Mouse (Mus musculus): ENCODE results near the gene Rabggta. TPM values are rescaled to one million over a fixed set of nuclear protein-coding genes. Genes with fewer than 3 reads are reported as not detected.

Rabggta gene
- polyA plus RNA-seq, 1 experiment from 2014 or later = 65.1 TPM

GRCm38 (mm10) chr14:55713007-55713728 lies 8.9 kb downstream of the Rabggta start:
- H3K27me3 ChIP-seq (ENCODE audit: control insufficient read depth, insufficient read depth, low read depth, low read length) = peaks cover 7% of the 10 kb centered on the region
- no peak overlapping the region for H3K4me2 ChIP-seq (ENCODE audit: low read length)
- no peak for ATAC-seq
- H3K4me3 ChIP-seq (ENCODE audit: low read depth, low read length) = no peak overlapping the region
- H3K9me3 ChIP-seq (replicated peaks; ENCODE audit: control insufficient read depth, low read length, poor library complexity, severe bottlenecking) = no peaks in the 10 kb centered on the region
- H3K4me1 ChIP-seq (ENCODE audit: control insufficient read depth, insufficient read depth, low read length) = no peaks in the 10 kb centered on the region
- H3K27ac ChIP-seq (ENCODE audit: low read length) = no peak overlapping the region
- peaks cover 9% of the 10 kb centered on the region; the same call in 1 of the 2 replicates for H3K36me3 ChIP-seq (ENCODE audit: control insufficient read depth, insufficient read depth, low read length)
- H3K9ac ChIP-seq (ENCODE audit: low read depth, low read length) = no peak overlapping the region
- 14% methylated on average over 24 of the region's 25 CpGs for WGBS

DNA sequence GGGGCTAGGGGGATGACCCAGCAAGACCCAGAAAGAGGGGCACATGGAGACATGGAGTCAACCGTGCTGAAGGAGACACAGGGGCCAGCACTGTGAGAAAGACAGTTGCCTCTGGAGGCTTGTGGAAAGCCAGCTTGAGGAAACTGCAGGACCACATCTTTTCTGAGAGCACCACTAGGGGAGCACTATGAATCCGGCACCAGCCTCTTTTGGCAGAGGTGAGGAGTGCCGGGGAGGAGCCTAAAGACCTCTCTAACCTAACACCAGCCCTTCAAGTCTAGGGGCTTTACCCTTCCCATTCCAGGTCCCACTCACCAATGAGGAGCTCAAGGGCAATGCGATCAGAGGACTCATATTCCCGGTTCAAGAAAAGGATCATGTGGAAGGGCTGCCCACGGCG lies 10.3 kb downstream of the Rabggta start:
- Histone ChIP-seq H3K36me3 (ENCODE audit: control insufficient read depth, insufficient read depth, low read length) (peaks cover under 1% of the 10 kb centered on the region; the same call in 1 of the 2 replicates), H3K9me3 (replicated peaks; ENCODE audit: control insufficient read depth, low read length, poor library complexity, severe bottlenecking) (no peaks in the 10 kb centered on the region), H3K4me2 (ENCODE audit: low read length) (no peak overlapping the region), H3K27ac (ENCODE audit: low read length) (no peak overlapping the region), H3K9ac (ENCODE audit: low read depth, low read length) (no peak overlapping the region), H3K27me3 (ENCODE audit: control insufficient read depth, insufficient read depth, low read depth, low read length) (peaks cover 7% of the 10 kb centered on the region), H3K4me1 (ENCODE audit: control insufficient read depth, insufficient read depth, low read length) (no peaks in the 10 kb centered on the region), H3K4me3 (ENCODE audit: low read depth, low read length) (no peak overlapping the region)
- ATAC-seq = no peak
- WGBS = 83% methylated on average over 7 of the region's 7 CpGs

- Histone ChIP-seq H3K9ac (ENCODE audit: low read depth, low read length) (no peak overlapping the region), H3K9me3 (replicated peaks; ENCODE audit: control insufficient read depth, low read length, poor library complexity, severe bottlenecking) (no peaks in the 10 kb centered on the region), H3K4me1 (ENCODE audit: control insufficient read depth, insufficient read depth, low read length) (no peaks in the 10 kb centered on the region), H3K27me3 (ENCODE audit: control insufficient read depth, insufficient read depth, low read depth, low read length) (peaks cover 7% of the 10 kb centered on the region), H3K4me3 (ENCODE audit: low read depth, low read length) (no peak overlapping the region), H3K4me2 (ENCODE audit: low read length) (no peak overlapping the region), H3K36me3 (ENCODE audit: control insufficient read depth, insufficient read depth, low read length) (no peaks in the 10 kb centered on the region), H3K27ac (ENCODE audit: low read length) (no peak overlapping the region)
- WGBS = 86% methylated on average over 4 of the region's 4 CpGs
- ATAC-seq = no peak
These were observed 12.6 kb downstream of the Rabggta start for GRCm38 (mm10) chr14:55709509-55709908.

DNA sequence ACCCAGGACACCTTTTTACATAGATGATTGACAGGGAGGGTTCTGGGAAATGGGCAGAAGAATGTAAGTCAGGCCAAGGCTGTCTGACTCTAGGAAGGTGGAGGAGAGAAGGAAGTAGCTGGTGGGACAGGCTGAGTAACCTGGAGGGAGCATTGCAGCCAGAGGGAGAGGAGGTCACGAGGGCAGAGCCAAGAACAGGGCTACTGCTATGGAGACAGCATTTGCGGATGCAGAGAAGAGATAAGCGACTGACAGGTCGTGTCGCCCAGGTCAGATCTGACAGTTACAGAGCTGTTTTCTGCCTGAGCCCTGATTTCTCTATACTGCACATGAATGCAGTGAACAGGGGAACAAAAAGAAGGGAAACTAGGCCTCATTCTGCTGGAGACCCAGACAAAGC lies 14.7 kb downstream of the Rabggta start:
- no peak overlapping the region for H3K4me2 ChIP-seq (ENCODE audit: low read length)
- no peak overlapping the region for H3K9ac ChIP-seq (ENCODE audit: low read depth, low read length)
- no peaks in the 10 kb centered on the region for H3K9me3 ChIP-seq (replicated peaks; ENCODE audit: control insufficient read depth, low read length, poor library complexity, severe bottlenecking)
- no peaks in the 10 kb centered on the region for H3K27me3 ChIP-seq (ENCODE audit: control insufficient read depth, insufficient read depth, low read depth, low read length)
- no peak overlapping the region for H3K4me3 ChIP-seq (ENCODE audit: low read depth, low read length)
- no peaks in the 10 kb centered on the region for H3K4me1 ChIP-seq (ENCODE audit: control insufficient read depth, insufficient read depth, low read length)
- no peak overlapping the region for H3K27ac ChIP-seq (ENCODE audit: low read length)
- no peak for ATAC-seq
- 82% methylated on average over 5 of the region's 5 CpGs for WGBS
- no peaks in the 10 kb centered on the region for H3K36me3 ChIP-seq (ENCODE audit: control insufficient read depth, insufficient read depth, low read length)

DNA sequence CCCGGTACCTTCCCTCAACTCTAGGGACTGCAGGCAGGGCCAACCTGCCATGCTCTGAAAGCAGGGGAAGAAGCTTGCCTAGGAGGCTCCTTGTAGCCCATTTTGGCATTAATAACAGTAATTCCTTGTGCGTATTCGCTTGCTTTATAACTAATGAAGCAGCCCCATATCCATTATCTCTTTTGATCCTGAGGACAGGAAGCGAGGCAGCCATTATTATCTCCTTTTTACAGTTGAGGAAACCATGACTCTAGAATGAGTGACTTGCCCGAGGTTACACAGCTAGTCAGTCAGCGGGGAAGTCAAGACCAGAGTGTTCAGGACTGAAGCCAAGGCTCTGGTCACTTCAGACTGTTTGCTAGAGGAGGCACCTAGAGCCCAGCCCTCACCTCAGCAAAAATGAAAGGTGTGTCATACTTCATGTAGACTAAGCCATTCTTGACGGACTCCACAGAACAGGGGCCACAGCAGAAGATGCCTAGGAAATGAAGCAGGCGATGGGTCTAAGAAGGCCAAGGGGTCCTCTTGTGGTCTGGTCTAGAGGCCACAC lies 15.9 kb downstream of the Rabggta start:
- Histone ChIP-seq H3K36me3 (ENCODE audit: control insufficient read depth, insufficient read depth, low read length) (no peaks in the 10 kb centered on the region), H3K4me3 (ENCODE audit: low read depth, low read length) (no peak overlapping the region), H3K27me3 (ENCODE audit: control insufficient read depth, insufficient read depth, low read depth, low read length) (no peaks in the 10 kb centered on the region), H3K27ac (ENCODE audit: low read length) (no peak overlapping the region), H3K4me1 (ENCODE audit: control insufficient read depth, insufficient read depth, low read length) (no peaks in the 10 kb centered on the region), H3K4me2 (ENCODE audit: low read length) (no peak overlapping the region), H3K9me3 (replicated peaks; ENCODE audit: control insufficient read depth, low read length, poor library complexity, severe bottlenecking) (no peaks in the 10 kb centered on the region), H3K9ac (ENCODE audit: low read depth, low read length) (no peak overlapping the region)
- no peak for ATAC-seq
- 91% methylated on average over 8 of the region's 8 CpGs for WGBS

- H3K36me3 ChIP-seq (ENCODE audit: control insufficient read depth, insufficient read depth, low read length) = no peaks in the 10 kb centered on the region
- no peak for ATAC-seq
- no peak overlapping the region for H3K27ac ChIP-seq (ENCODE audit: low read length)
- no peaks in the 10 kb centered on the region for H3K27me3 ChIP-seq (ENCODE audit: control insufficient read depth, insufficient read depth, low read depth, low read length)
- no peak overlapping the region for H3K4me2 ChIP-seq (ENCODE audit: low read length)
- no peaks in the 10 kb centered on the region for H3K9me3 ChIP-seq (replicated peaks; ENCODE audit: control insufficient read depth, low read length, poor library complexity, severe bottlenecking)
- no peak overlapping the region for H3K4me3 ChIP-seq (ENCODE audit: low read depth, low read length)
- no peaks in the 10 kb centered on the region for H3K4me1 ChIP-seq (ENCODE audit: control insufficient read depth, insufficient read depth, low read length)
- 80% methylated on average over 6 of the region's 6 CpGs for WGBS
- H3K9ac ChIP-seq (ENCODE audit: low read depth, low read length) = no peak overlapping the region
These were observed 19.3 kb downstream of the Rabggta start for GRCm38 (mm10) chr14:55702761-55703160.

GRCm38 (mm10) chr14:55701131-55701530 lies 20.9 kb downstream of the Rabggta start:
- H3K4me3 ChIP-seq (ENCODE audit: low read depth, low read length) = no peak overlapping the region
- no peaks in the 10 kb centered on the region for H3K36me3 ChIP-seq (ENCODE audit: control insufficient read depth, insufficient read depth, low read length)
- no peak overlapping the region for H3K9ac ChIP-seq (ENCODE audit: low read depth, low read length)
- no peaks in the 10 kb centered on the region for H3K4me1 ChIP-seq (ENCODE audit: control insufficient read depth, insufficient read depth, low read length)
- no peak for ATAC-seq
- 61% methylated on average over 8 of the region's 9 CpGs for WGBS
- no peak overlapping the region for H3K4me2 ChIP-seq (ENCODE audit: low read length)
- H3K27ac ChIP-seq (ENCODE audit: low read length) = no peak overlapping the region
- H3K9me3 ChIP-seq (replicated peaks; ENCODE audit: control insufficient read depth, low read length, poor library complexity, severe bottlenecking) = no peaks in the 10 kb centered on the region
- H3K27me3 ChIP-seq (ENCODE audit: control insufficient read depth, insufficient read depth, low read depth, low read length) = no peaks in the 10 kb centered on the region

- Histone ChIP-seq H3K9me3 (replicated peaks; ENCODE audit: control insufficient read depth, low read length, poor library complexity, severe bottlenecking) (no peaks in the 10 kb centered on the region), H3K27ac (ENCODE audit: low read length) (no peak overlapping the region), H3K36me3 (ENCODE audit: control insufficient read depth, insufficient read depth, low read length) (no peaks in the 10 kb centered on the region), H3K4me3 (ENCODE audit: low read depth, low read length) (no peak overlapping the region), H3K27me3 (ENCODE audit: control insufficient read depth, insufficient read depth, low read depth, low read length) (no peaks in the 10 kb centered on the region), H3K4me1 (ENCODE audit: control insufficient read depth, insufficient read depth, low read length) (no peaks in the 10 kb centered on the region), H3K4me2 (ENCODE audit: low read length) (no peak overlapping the region), H3K9ac (ENCODE audit: low read depth, low read length) (no peak overlapping the region)
- WGBS = 90% methylated on average over 4 of the region's 4 CpGs
- ATAC-seq = no peak
These were observed 24.8 kb downstream of the Rabggta start for GRCm38 (mm10) chr14:55697226-55697625.

- H3K4me3 ChIP-seq (ENCODE audit: low read depth, low read length) = no peak overlapping the region
- 79% methylated on average over 10 of the region's 10 CpGs for WGBS
- no peaks in the 10 kb centered on the region for H3K9me3 ChIP-seq (replicated peaks; ENCODE audit: control insufficient read depth, low read length, poor library complexity, severe bottlenecking)
- H3K36me3 ChIP-seq (ENCODE audit: control insufficient read depth, insufficient read depth, low read length) = no peaks in the 10 kb centered on the region
- no peaks in the 10 kb centered on the region for H3K4me1 ChIP-seq (ENCODE audit: control insufficient read depth, insufficient read depth, low read length)
- no peaks in the 10 kb centered on the region for H3K27me3 ChIP-seq (ENCODE audit: control insufficient read depth, insufficient read depth, low read depth, low read length)
- no peak overlapping the region for H3K4me2 ChIP-seq (ENCODE audit: low read length)
- no peak overlapping the region for H3K27ac ChIP-seq (ENCODE audit: low read length)
- no peak overlapping the region for H3K9ac ChIP-seq (ENCODE audit: low read depth, low read length)
- ATAC-seq = no peak
These were observed 32.6 kb downstream of the Rabggta start for GRCm38 (mm10) chr14:55689433-55689832.
